Mouse (Mus musculus): ENCODE results near the gene Chrm5.
"Not testable (repeated sequence)": the region's sequence is repeated elsewhere in the genome, so short reads cannot be mapped to it uniquely, and the experiment has no call there.

Gene Chrm5

GRCm38 (mm10) chr2:112482533-112483333, 2.2 kb upstream of the Chrm5 start:
- in situ Hi-C loops (cut with MboI; ENCODE audit: low sequenced_read_pairs), result no loop called here

GRCm38 (mm10) chr2:112481564-112481963, 995 bp upstream of the Chrm5 start:
- in situ Hi-C loops (cut with MboI; ENCODE audit: low sequenced_read_pairs), result no loop called here

GRCm38 (mm10) chr2:112476554-112476953, 4.0 kb downstream of the Chrm5 start:
- in situ Hi-C loops (cut with MboI; ENCODE audit: low sequenced_read_pairs), result loop anchor here (10.0 kb wide), 2 partner anchors 102 to 212 kb away; partner anchors contain the start of genes Gm21985, Katnbl1, Nop10 and Slc12a6

- in situ Hi-C loops (cut with MboI; ENCODE audit: low sequenced_read_pairs), result loop anchor here (10.0 kb wide), 2 partner anchors 100 to 210 kb away; partner anchors contain the start of genes Gm21985, Katnbl1, Nop10 and Slc12a6
Measured at GRCm38 (mm10) chr2:112474997-112475724, 5.4 kb downstream of the Chrm5 start.

- in situ Hi-C loops (cut with MboI; ENCODE audit: low sequenced_read_pairs), result loop anchor here (10.0 kb wide), 2 partner anchors 97 to 207 kb away; partner anchors contain the start of genes Gm21985, Katnbl1, Nop10 and Slc12a6
Measured at GRCm38 (mm10) chr2:112472076-112472475, 8.5 kb downstream of the Chrm5 start.

- in situ Hi-C loops (cut with MboI; ENCODE audit: low sequenced_read_pairs), result loop anchor here (10.0 kb wide), 2 partner anchors 96 to 206 kb away; partner anchors contain the start of genes Gm21985, Katnbl1, Nop10 and Slc12a6
Measured at GRCm38 (mm10) chr2:112470961-112471381, 9.6 kb downstream of the Chrm5 start.

GRCm38 (mm10) chr2:112469542-112469941, 11.0 kb downstream of the Chrm5 start:
- in situ Hi-C loops (cut with MboI; ENCODE audit: low sequenced_read_pairs), result no loop called here

GRCm38 (mm10) chr2:112460557-112460956, 20.0 kb downstream of the Chrm5 start:
- in situ Hi-C loops (cut with MboI; ENCODE audit: low sequenced_read_pairs), result no loop called here

GRCm38 (mm10) chr2:112454862-112455564, 25.6 kb downstream of the Chrm5 start, which contains the start of gene Emc7:
Gene Emc7, plus strand, starts transcription at chr2:112454997.
- in situ Hi-C loops (cut with MboI; ENCODE audit: low sequenced_read_pairs), result no loop called here

GRCm38 (mm10) chr2:112454125-112454861, 26.3 kb downstream of the Chrm5 start:
- in situ Hi-C loops (cut with MboI; ENCODE audit: low sequenced_read_pairs), result no loop called here

- in situ Hi-C loops (cut with MboI; ENCODE audit: low sequenced_read_pairs), result not testable (repeated sequence)
Measured at GRCm38 (mm10) chr2:112452513-112452912, 28.1 kb downstream of the Chrm5 start.

- in situ Hi-C loops (cut with MboI; ENCODE audit: low sequenced_read_pairs), result no loop called here
Measured at GRCm38 (mm10) chr2:112449597-112450296, 30.8 kb downstream of the Chrm5 start.

- in situ Hi-C loops (cut with MboI; ENCODE audit: low sequenced_read_pairs), result no loop called here
Measured at GRCm38 (mm10) chr2:112448510-112449059, 32.0 kb downstream of the Chrm5 start.

- in situ Hi-C loops (cut with MboI; ENCODE audit: low sequenced_read_pairs), result not testable (repeated sequence)
Measured at GRCm38 (mm10) chr2:112448046-112448445, 32.5 kb downstream of the Chrm5 start.

GRCm38 (mm10) chr2:112445511-112445910, 35.1 kb downstream of the Chrm5 start:
- in situ Hi-C loops (cut with MboI; ENCODE audit: low sequenced_read_pairs), result no loop called here

GRCm38 (mm10) chr2:112443491-112443890, 37.1 kb downstream of the Chrm5 start:
- in situ Hi-C loops (cut with MboI; ENCODE audit: low sequenced_read_pairs), result no loop called here

GRCm38 (mm10) chr2:112437589-112437988, 43.0 kb downstream of the Chrm5 start:
- in situ Hi-C loops (cut with MboI; ENCODE audit: low sequenced_read_pairs), result no loop called here

GRCm38 (mm10) chr2:112436292-112436691, 44.3 kb downstream of the Chrm5 start:
- in situ Hi-C loops (cut with MboI; ENCODE audit: low sequenced_read_pairs), result no loop called here

GRCm38 (mm10) chr2:112433359-112433758, 47.2 kb downstream of the Chrm5 start:
- in situ Hi-C loops (cut with MboI; ENCODE audit: low sequenced_read_pairs), result no loop called here

All from CH12F3 (cell line).